In genomic region chr6:149010766-149011301, GRCm38 (mm10) we compare ENCODE assay signal across 8 mouse cellular contexts.
A peak's percentile ranks its signal among the peaks of the same experiment; 100 is the strongest.
DNase-seq lines count a peak whose midpoint lies in the region; ATAC-seq and TF ChIP-seq lines count a peak whose summit lies in the region.

No protein-coding gene starts in this region.

- no peaks in the 10 kb centered on the region for H3K27me3 ChIP-seq in forebrain, embryonic 15.5 days
- no peaks in the 10 kb centered on the region for H3K27me3 ChIP-seq in forebrain, embryonic 12.5 days
- H3K27me3 ChIP-seq in liver, embryonic 14.5 days (ENCODE audit: control insufficient read depth, insufficient read depth, low read length): no peaks in the 10 kb centered on the region

- no peaks in the 10 kb centered on the region for H3K9me3 ChIP-seq in forebrain, embryonic 15.5 days
- H3K9me3 ChIP-seq in forebrain, embryonic 12.5 days: no peaks in the 10 kb centered on the region
- no peaks in the 10 kb centered on the region for H3K9me3 ChIP-seq in liver, embryonic 14.5 days (ENCODE audit: control insufficient read depth, low read length)

- peaks cover 66% of the 10 kb centered on the region for H3K36me3 ChIP-seq in forebrain, embryonic 15.5 days
- peaks cover 70% of the 10 kb centered on the region for H3K36me3 ChIP-seq in forebrain, embryonic 12.5 days (replicated peaks)
- H3K36me3 ChIP-seq in liver, embryonic 14.5 days (replicated peaks; ENCODE audit: control insufficient read depth, insufficient read depth, low read depth): no peaks in the 10 kb centered on the region

- DNase-seq in liver, embryonic 14.5 days (ENCODE audit: low read depth in 3 of 3, low spot score in 3 of 3): peak in 1 of 3 experiments; percentile 1
- no peak for DNase-seq in liver
- peak; percentile 22 for DNase-seq in brain, embryonic 18.5 days (ENCODE audit: low read depth, low spot score)
- peak; percentile 44 for DNase-seq in lung, postnatal 10 days
- DNase-seq in neural tube, embryonic 10.5 days (ENCODE audit: extremely low spot score, low spot score): no peak
- no peak for DNase-seq in urinary bladder, postnatal 4 days (ENCODE audit: low spot score in 2 of 2)

- no peak overlapping the region for H3K4me3 ChIP-seq in forebrain, embryonic 15.5 days
- H3K4me3 ChIP-seq in forebrain, embryonic 12.5 days (replicated peaks): no peak overlapping the region
- H3K4me3 ChIP-seq in liver, embryonic 14.5 days (ENCODE audit: insufficient read depth in 1 of 2, low read depth in 2 of 2, low read length in 2 of 2): no peak overlapping the region

- H3K9ac ChIP-seq in forebrain, embryonic 15.5 days (replicated peaks): no peak overlapping the region
- H3K9ac ChIP-seq in forebrain, embryonic 12.5 days: no peak overlapping the region
- no peak overlapping the region for H3K9ac ChIP-seq in liver, embryonic 14.5 days (replicated peaks)

- no peak for TF ChIP-seq EP300 in liver, embryonic 14.5 days (IDR thresholded peaks at IDR 0.05; ENCODE audit: low read depth)

- TF ChIP-seq CTCF in liver, embryonic 14.5 days (IDR thresholded peaks at IDR 0.05; ENCODE audit: low read depth): peak; percentile 31; the same call in 1 of the 2 replicates

- no peak overlapping the region for H3K27ac ChIP-seq in forebrain, embryonic 15.5 days (replicated peaks)
- H3K27ac ChIP-seq in forebrain, embryonic 12.5 days: no peak overlapping the region
- H3K27ac ChIP-seq in liver, embryonic 14.5 days: no peak overlapping the region

- H3K4me1 ChIP-seq in forebrain, embryonic 15.5 days: no peaks in the 10 kb centered on the region
- H3K4me1 ChIP-seq in forebrain, embryonic 12.5 days: no peaks in the 10 kb centered on the region
- no peaks in the 10 kb centered on the region for H3K4me1 ChIP-seq in liver, embryonic 14.5 days (replicated peaks; ENCODE audit: control insufficient read depth in 2 of 2, insufficient read depth in 2 of 2, low read length in 1 of 2)

- H3K4me2 ChIP-seq in forebrain, embryonic 15.5 days (replicated peaks): no peak overlapping the region
- no peak overlapping the region for H3K4me2 ChIP-seq in forebrain, embryonic 12.5 days
- H3K4me2 ChIP-seq in liver, embryonic 14.5 days (ENCODE audit: low read depth): no peak overlapping the region

- ATAC-seq in forebrain, embryonic 15.5 days (replicated peaks): peak; percentile 58; the same call in 1 of the 2 replicates
- no peak for ATAC-seq in forebrain, embryonic 12.5 days (ENCODE audit: low FRiP score)
- no peak for ATAC-seq in liver, embryonic 14.5 days (ENCODE audit: insufficient read depth)

Comparison
In these comparisons a context has a peak if more than half of its experiments do, and no peak if none do; other contexts are left out.
1. DNase-seq: peak in brain, embryonic 18.5 days (single experiment) and lung, postnatal 10 days (single experiment); none in liver (single experiment), neural tube, embryonic 10.5 days (single experiment) and urinary bladder, postnatal 4 days (0 of 2).